Mouse (Mus musculus) liver, embryonic 15.5 days (tissue): ENCODE measurements around the gene Gm10352. TPM values are rescaled to one million over a fixed set of nuclear protein-coding genes. Genes with fewer than 3 reads are reported as not detected.
"Not testable (repeated sequence)": the region's sequence is repeated elsewhere in the genome, so short reads cannot be mapped to it uniquely, and the experiment has no call there.

Source experiments
- ATAC-seq: fragments of 200-750 bp; cut with Nextera tagmentation; 2 replicates; pipeline ENCODE4 v1.8.0; 2017; ENCODE audit warnings: moderate number of reproducible peaks, mild to moderate bottlenecking, moderate library complexity; ENCODE audit not compliant: insufficient read depth
- H3K27ac ChIP-seq: fragments of 300-500 bp; sonication (generic); replicated peaks from 2 replicates; pipeline ENCODE4 v1.5.1; 2015; ENCODE audit warnings: mild to moderate bottlenecking, inconsistent platforms
- H3K27me3 ChIP-seq: fragments of 300-500 bp; sonication (generic); 2 replicates; pipeline ENCODE4 v1.6.1; 2015; ENCODE audit warnings: mild to moderate bottlenecking, inconsistent platforms
- H3K36me3 ChIP-seq: fragments of 300-500 bp; sonication (generic); replicated peaks from 2 replicates; pipeline ENCODE4 v1.6.1; 2015; ENCODE audit warnings: moderate library complexity, mild to moderate bottlenecking, inconsistent platforms
- H3K4me1 ChIP-seq: fragments of 300-500 bp; sonication (generic); replicated peaks from 2 replicates; pipeline ENCODE4 v1.6.1; 2015; ENCODE audit warnings: inconsistent platforms
- H3K4me2 ChIP-seq: fragments of 300-500 bp; sonication (generic); 2 replicates; pipeline ENCODE4 v1.6.1; 2015; ENCODE audit warnings: moderate library complexity, mild to moderate bottlenecking, inconsistent platforms
- H3K4me3 ChIP-seq: fragments of 300-500 bp; sonication (generic); replicated peaks from 2 replicates; pipeline ENCODE4 v1.5.1; 2015; ENCODE audit warnings: mild to moderate bottlenecking, inconsistent platforms
- H3K9ac ChIP-seq: fragments of 300-500 bp; sonication (generic); 2 replicates; pipeline ENCODE4 v1.6.1; 2015; ENCODE audit warnings: moderate library complexity, mild to moderate bottlenecking, inconsistent platforms
- H3K9me3 ChIP-seq: fragments of 300-500 bp; sonication (generic); replicated peaks from 2 replicates; pipeline ENCODE4 v1.6.1; 2016; ENCODE audit warnings: inconsistent platforms
- WGBS: fragments of 180-500 bp; shearing (Covaris S2); methylation state at CpG from one replicate; pipeline ENCODE4 v1.1.7; 2015; ENCODE audit warnings: mixed read lengths; ENCODE audit not compliant: insufficient replicate concordance; 5-methylcytosine and 5-hydroxymethylcytosine counted together
- polyA plus RNA-seq: library from polyadenylated mRNA; unstranded; fragments of >200 nt; fragmentation: Nextera tagmentation; extraction: Ambion mirVana; gene quantifications from 2 replicates; pipeline ENCODE4 v1.2.1, GENCODE M21; 2015

Gene Gm10352
- not detected in 2 replicates for polyA plus RNA-seq

DNA sequence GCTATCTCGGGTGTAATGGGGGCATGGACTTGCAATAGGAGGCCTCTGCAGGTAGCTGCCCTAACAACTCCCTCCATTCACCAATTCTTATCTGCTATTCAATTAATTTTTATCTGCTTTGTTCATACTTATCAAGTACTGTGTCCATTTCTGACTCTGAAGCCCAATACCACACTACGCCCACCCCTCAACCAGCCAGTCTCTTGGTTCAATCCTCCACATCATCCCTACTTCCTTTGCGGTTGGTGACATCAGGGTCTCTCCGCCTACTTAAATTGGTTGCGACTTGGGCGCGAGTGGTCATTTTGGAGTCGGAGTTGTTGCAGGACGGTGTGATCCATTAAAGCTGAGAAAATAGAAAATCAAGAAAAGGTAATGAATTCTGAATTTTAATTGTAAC, at the start of gene Gm10352:
Gm10352 (plus strand) TSS at position 301 of the 400 bp plus-strand sequence.
- H3K9ac ChIP-seq, H3K27ac ChIP-seq, H3K27me3 ChIP-seq, H3K4me3 ChIP-seq, ATAC-seq, H3K4me2 ChIP-seq, H3K4me1 ChIP-seq, H3K9me3 ChIP-seq, H3K36me3 ChIP-seq: not testable (repeated sequence)
- no CpG with 5 or more reads among the region's 9 CpGs for WGBS

DNA sequence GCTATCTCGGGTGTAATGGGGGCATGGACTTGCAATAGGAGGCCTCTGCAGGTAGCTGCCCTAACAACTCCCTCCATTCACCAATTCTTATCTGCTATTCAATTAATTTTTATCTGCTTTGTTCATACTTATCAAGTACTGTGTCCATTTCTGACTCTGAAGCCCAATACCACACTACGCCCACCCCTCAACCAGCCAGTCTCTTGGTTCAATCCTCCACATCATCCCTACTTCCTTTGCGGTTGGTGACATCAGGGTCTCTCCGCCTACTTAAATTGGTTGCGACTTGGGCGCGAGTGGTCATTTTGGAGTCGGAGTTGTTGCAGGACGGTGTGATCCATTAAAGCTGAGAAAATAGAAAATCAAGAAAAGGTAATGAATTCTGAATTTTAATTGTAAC, 31.5 kb downstream of the Gm10352 start, which contains the start of gene Gm29289:
Gm29289 (plus strand) TSS at position 301 of the 400 bp plus-strand sequence.
- ATAC-seq, H3K36me3 ChIP-seq, H3K9me3 ChIP-seq, H3K4me2 ChIP-seq, H3K4me3 ChIP-seq, H3K9ac ChIP-seq, H3K4me1 ChIP-seq, H3K27me3 ChIP-seq, H3K27ac ChIP-seq: not testable (repeated sequence)
- no CpG with 5 or more reads among the region's 9 CpGs for WGBS

Other genes starting within 250 kb of the Gm10352 start
- gene Sry, start 237.3 kb upstream of the Gm10352 start, polyA plus RNA-seq: not detected in 2 replicates
- not detected in 2 replicates for gene H2al2b, start 180.3 kb upstream of the Gm10352 start, polyA plus RNA-seq
- gene Gm4064, start 104.8 kb upstream of the Gm10352 start, polyA plus RNA-seq: not detected in 2 replicates
- gene Rbmy, start 70.3 kb upstream of the Gm10352 start, polyA plus RNA-seq: not detected in 2 replicates
- gene Gm10256, start 70.3 kb upstream of the Gm10352 start, polyA plus RNA-seq: not detected in 2 replicates
- gene Gm29289, start 31.6 kb downstream of the Gm10352 start, polyA plus RNA-seq: not detected in 2 replicates